Mouse (Mus musculus): Measurements from ENCODE around the gene Sco1. TPM values are rescaled to one million over a fixed set of nuclear protein-coding genes. Genes with fewer than 3 reads are reported as not detected.

Gene Sco1
- polyA plus RNA-seq, 1 experiment, result 5.8 TPM

- DNase-seq, result no peak
- no peaks in the 10 kb centered on the region for H3K4me1 ChIP-seq (ENCODE audit: control insufficient read depth, insufficient read depth, low read length)
- TF ChIP-seq CTCF (conservative IDR thresholded peaks at IDR 0.05; ENCODE audit: insufficient read depth, insufficient read length, low read depth, low read length) (no peak), POLR2A (IDR thresholded peaks at IDR 0.05; ENCODE audit: low read depth, low read length) (no peak)
- H3K27me3 ChIP-seq (replicated peaks; ENCODE audit: control insufficient read depth, insufficient read depth, low read length), result no peaks in the 10 kb centered on the region
- H3K27ac ChIP-seq (ENCODE audit: insufficient read depth, low read depth, low read length), result no peak overlapping the region
- no peaks in the 10 kb centered on the region for H3K36me3 ChIP-seq (ENCODE audit: control insufficient read depth, insufficient read depth, low read length)
- H3K4me3 ChIP-seq (ENCODE audit: insufficient read depth, low read depth, low read length), result no peak overlapping the region
- 90% methylated on average over 6 of the region's 6 CpGs for WGBS
Measured at GRCm38 (mm10) chr11:67113381-67113780, 60.9 kb downstream of the Sco1 start.

GRCm38 (mm10) chr11:67114261-67114660, 61.8 kb downstream of the Sco1 start:
- H3K27me3 ChIP-seq (replicated peaks; ENCODE audit: control insufficient read depth, insufficient read depth, low read length), result no peaks in the 10 kb centered on the region
- TF ChIP-seq CTCF (conservative IDR thresholded peaks at IDR 0.05; ENCODE audit: insufficient read depth, insufficient read length, low read depth, low read length), result no peak
- TF ChIP-seq POLR2A (IDR thresholded peaks at IDR 0.05; ENCODE audit: low read depth, low read length), result no peak
- no peaks in the 10 kb centered on the region for H3K4me1 ChIP-seq (ENCODE audit: control insufficient read depth, insufficient read depth, low read length)
- H3K27ac ChIP-seq (ENCODE audit: insufficient read depth, low read depth, low read length), result no peak overlapping the region
- no peaks in the 10 kb centered on the region for H3K36me3 ChIP-seq (ENCODE audit: control insufficient read depth, insufficient read depth, low read length)
- H3K4me3 ChIP-seq (ENCODE audit: insufficient read depth, low read depth, low read length), result no peak overlapping the region
- DNase-seq, result no peak
- 88% methylated on average over 5 of the region's 5 CpGs for WGBS

- no peak for DNase-seq
- TF ChIP-seq POLR2A (IDR thresholded peaks at IDR 0.05; ENCODE audit: low read depth, low read length), result no peak
- TF ChIP-seq CTCF (conservative IDR thresholded peaks at IDR 0.05; ENCODE audit: insufficient read depth, insufficient read length, low read depth, low read length), result no peak
- Histone ChIP-seq H3K4me1 (ENCODE audit: control insufficient read depth, insufficient read depth, low read length) (no peaks in the 10 kb centered on the region), H3K36me3 (ENCODE audit: control insufficient read depth, insufficient read depth, low read length) (no peaks in the 10 kb centered on the region), H3K27me3 (replicated peaks; ENCODE audit: control insufficient read depth, insufficient read depth, low read length) (no peaks in the 10 kb centered on the region), H3K4me3 (ENCODE audit: insufficient read depth, low read depth, low read length) (no peak overlapping the region), H3K27ac (ENCODE audit: insufficient read depth, low read depth, low read length) (no peak overlapping the region)
- 81% methylated on average over 12 of the region's 12 CpGs for WGBS
Measured at GRCm38 (mm10) chr11:67114901-67115300, 62.4 kb downstream of the Sco1 start.

Other genes starting within 250 kb of the Sco1 start
- gene Pirt, start 140.7 kb upstream of the Sco1 start, polyA plus RNA-seq (2012; rRNA removed), result 0.29 and 0.55 TPM in 2 replicates
- 5.3 and 5.8 TPM in 2 replicates for gene Tmem238l, start 96.0 kb upstream of the Sco1 start, polyA plus RNA-seq (2012; rRNA removed)
- 6.4 and 7.5 TPM in 2 replicates for gene Tmem220, start 27.5 kb upstream of the Sco1 start, polyA plus RNA-seq (2012; rRNA removed)
- gene Adprm, start 76 bp upstream of the Sco1 start, polyA plus RNA-seq (2012; rRNA removed), result 15.1 and 19.0 TPM in 2 replicates
- 0.01 and 0.02 TPM in 2 replicates for gene Myh3, start 25.6 kb downstream of the Sco1 start, polyA plus RNA-seq (2012; rRNA removed)
- gene Myh2, start 118.4 kb downstream of the Sco1 start, polyA plus RNA-seq (2012; rRNA removed), result 10.5 TPM in 1 of 2 replicates, not detected in the other
- gene Myh1, start 147.4 kb downstream of the Sco1 start, polyA plus RNA-seq (2012; rRNA removed), result 0.15 and 13.5 TPM in 2 replicates
- gene Myh4, start 185.4 kb downstream of the Sco1 start, polyA plus RNA-seq (2012; rRNA removed), result 0.03 and 12.5 TPM in 2 replicates
- gene Myh8, start 224.5 kb downstream of the Sco1 start, polyA plus RNA-seq (2012; rRNA removed), result 0.02 TPM in 1 of 2 replicates, not detected in the other